Mouse (Mus musculus) left cerebral cortex, adult 18-20 months (tissue): Measurements from ENCODE around the gene Lce1a1. TPM values are rescaled to one million over a fixed set of nuclear protein-coding genes. Genes with fewer than 3 reads are reported as not detected.

ENCODE experiments used
- DNase-seq, 2 experiments: peaks; one replicate each; pipeline ENCODE4 v3.0.0; 2021 to 2022; ENCODE audit warnings: low spot score in 2 of 2, mixed read lengths in 1 of 2
- long read RNA-seq, 2 experiments: library from polyadenylated mRNA; stranded (forward); transcript quantifications; one replicate each; pipeline ENCODE4 v2.0.0; 2021
- total RNA-seq, 2 experiments: library from RNA; stranded (reverse); gene quantifications; 2 replicates each; pipeline ENCODE4 v1.2.3; 2021

Gene Lce1a1
- not detected for total RNA-seq
- long read RNA-seq, experiment 1, result 0 reads
- long read RNA-seq, experiment 2, result 0 reads

DNA sequence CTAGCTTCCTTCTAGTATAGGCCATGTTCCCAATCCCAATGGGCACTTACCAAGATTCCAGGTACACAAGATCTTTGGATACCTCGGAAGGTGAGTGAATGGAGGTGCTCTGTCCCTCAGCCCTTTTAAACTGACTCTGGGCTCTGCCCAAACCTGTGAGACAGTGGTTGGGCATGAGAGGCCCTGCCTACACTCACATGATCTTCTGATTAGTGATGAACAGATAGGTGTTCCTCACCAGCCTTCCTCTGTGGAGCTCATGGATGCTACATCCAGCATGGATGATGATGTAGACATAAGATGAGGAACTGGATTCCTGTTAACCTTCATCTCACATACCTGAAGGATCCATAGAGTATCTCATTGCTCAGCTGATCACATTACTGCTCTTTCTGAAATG, at the start of gene Lce1a1:
Gene Lce1a1, minus strand, starts transcription at position 101 of the 400 bp plus-strand sequence.
- DNase-seq, result no peak

DNA sequence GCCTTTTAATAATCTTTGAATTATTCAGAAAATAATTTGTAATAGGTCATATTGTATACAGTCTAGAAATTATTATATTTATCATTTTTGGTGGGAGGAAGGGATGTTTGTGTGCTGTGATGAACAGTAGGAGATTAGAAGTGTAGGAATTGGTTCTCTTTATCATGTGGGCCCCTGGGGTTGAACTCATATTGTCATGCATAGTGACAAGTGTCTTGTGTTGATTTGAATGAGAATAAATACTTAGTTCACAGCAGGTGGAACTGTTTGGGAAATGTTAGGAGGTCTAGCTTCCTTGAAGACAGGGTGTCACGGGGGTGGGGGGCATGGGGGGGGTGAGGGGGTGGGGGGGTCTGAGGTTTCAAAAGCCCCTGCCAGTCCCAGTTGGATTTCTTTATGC, 46.5 kb upstream of the Lce1a1 start:
- DNase-seq, result no peak

DNA sequence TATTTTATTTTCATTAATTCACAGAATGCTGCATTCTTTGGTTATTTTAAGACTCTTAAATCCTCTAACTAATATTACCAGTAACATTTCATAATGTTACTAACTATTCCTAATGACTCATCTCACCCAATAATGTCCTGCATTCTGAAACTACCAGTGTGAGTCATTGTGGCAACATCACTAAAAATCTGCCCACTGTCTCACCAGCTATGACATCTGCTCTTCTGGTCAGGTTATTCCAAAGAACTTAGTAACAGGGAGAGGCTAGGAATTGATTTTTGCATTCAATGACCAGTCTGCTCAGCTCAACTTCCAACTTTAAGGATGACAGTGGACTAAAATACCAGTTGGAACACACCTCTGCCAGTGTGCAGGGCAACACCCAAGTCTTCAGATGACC, 43.6 kb upstream of the Lce1a1 start:
- no peak for DNase-seq

DNA sequence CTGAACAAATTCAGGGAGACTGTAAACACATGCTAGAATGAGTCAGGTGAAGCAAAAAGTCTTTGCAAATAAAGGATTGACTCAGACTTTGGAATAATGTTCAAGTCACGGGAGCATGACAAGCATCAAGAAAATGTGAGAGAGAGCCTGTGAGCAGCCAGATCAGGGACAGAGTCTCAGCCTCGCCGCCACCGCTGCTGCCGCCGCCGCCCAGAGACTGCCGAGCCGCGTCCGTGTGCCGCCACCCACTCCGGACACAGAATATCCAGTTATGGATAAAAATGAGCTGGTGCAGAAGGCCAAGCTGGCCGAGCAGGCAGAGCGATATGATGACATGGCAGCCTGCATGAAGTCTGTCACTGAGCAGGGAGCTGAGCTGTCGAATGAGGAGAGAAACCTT, 41.0 kb upstream of the Lce1a1 start:
- DNase-seq, result peak in 1 of 2 experiments; percentile 5

DNA sequence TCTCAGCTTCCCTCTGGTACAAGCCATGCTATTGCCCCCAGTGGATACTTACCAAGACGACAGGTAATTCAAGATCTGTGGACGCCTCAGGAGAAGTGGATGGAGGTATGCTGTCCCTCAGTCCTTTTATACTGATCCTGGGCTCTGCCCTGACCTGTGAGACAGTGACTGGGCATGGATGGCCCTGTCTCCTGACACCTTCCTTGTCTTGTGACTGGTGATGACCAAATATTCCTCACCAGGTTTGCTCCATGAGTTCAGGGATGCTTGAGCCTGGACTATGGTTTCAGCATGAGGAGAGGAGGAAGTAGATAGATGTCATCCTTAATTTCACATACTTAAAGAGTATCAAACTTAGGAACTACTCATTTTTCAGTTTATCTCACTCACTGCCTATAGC, 39.0 kb upstream of the Lce1a1 start, which contains the start of gene Lce1d:
Gene Lce1d, minus strand, starts transcription at position 101 of the 400 bp plus-strand sequence.
- DNase-seq, result no peak

DNA sequence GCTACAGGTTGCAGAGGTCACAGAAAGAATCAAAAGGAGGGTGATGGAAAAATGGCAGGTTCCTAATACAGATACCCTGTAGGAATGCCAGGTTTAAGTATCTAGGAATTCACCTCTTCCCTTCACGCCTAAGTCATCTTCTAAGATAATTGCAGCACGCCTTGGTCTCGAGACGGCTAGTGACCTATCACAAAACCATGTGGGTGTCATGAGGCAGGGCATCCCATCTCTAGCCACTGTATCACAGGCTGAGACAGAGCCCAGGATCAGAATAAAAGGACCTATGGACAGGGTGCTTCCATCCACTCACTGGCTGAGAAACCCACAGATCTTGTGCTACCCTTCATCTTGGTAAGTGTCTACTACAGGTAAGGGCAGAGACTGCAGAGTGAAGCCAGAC, 30.8 kb upstream of the Lce1a1 start, which contains the start of gene Lce1c:
Gene Lce1c, plus strand, starts transcription at position 301 of the 400 bp plus-strand sequence.
- no peak for DNase-seq

DNA sequence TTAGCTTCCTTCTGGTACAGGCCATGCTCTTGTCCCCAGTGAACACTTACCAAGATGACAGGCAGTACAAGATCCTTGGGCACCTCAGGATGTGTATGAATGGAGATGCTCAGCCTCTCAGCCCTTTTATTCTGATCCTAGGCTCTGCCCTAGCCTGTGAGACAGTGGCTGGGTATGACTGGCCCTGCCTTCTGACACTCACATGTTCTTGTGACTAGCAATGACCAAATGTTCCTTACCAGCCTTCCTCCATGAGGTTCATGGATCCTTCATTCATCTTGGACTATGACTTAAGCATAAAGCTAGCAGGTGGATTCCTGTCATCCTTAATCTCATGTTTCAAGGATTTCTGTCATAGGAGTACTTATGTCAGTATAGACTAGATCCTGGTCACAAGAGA, 22.1 kb upstream of the Lce1a1 start, which contains the start of gene Lce1a2:
Gene Lce1a2, minus strand, starts transcription at position 101 of the 400 bp plus-strand sequence.
- no peak for DNase-seq

DNA sequence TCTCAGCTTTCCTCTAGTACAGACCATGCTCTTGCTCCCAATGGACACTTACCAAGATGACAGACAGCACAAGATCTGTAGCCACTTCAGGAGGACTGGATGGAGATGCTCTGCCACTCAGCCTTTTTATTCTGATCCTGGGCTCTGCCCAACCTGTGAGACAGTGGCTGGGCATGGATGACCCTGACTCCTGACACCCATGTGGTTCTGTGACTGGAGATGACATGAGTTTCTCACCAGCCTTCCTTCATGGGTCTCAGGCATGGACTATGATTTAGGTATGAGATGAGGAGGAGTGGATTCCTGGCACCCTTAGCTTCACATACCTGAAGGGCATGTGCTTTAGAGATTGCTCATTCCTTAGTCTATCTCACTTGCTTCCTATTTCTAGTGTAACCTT, 8.7 kb upstream of the Lce1a1 start, which contains the start of gene Lce1b:
Gene Lce1b, minus strand, starts transcription at position 101 of the 400 bp plus-strand sequence.
- DNase-seq, result no peak

DNA sequence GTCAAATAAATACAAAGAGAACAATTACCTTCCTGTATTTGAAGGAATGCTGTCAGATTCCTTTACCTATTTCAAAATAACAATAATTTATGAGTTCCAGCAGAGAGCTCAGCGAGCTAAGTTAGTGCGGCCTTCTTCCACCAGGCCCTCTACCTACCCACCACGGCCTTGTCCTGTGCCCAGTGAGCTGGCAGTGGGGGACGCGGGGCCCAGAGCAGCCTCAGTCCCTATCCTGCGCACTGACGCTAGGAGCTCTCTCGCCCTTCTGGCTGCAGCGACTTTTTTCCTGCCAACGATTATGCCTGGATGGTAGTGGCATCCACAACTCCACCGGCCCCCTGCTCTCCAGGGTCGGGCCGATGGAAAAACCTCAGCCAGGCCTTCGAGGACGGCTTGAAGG, 8.3 kb downstream of the Lce1a1 start:
- no peak for DNase-seq

DNA sequence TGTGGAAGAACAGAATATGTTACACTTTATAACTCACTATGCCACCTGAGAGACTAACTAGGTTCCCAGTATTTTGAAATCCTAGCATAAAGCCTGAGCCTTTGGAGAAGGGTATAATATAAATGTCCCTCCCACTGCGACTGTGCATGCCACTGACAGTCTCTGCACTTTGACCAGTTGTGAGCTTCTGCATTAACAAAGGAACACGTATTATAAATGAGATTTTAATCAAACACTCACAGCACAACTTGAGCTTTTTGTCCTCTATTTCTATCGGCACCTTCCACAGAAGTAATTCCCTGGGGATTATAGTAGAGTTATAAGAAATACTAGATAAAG, 9.5 kb downstream of the Lce1a1 start:
- DNase-seq, result no peak

DNA sequence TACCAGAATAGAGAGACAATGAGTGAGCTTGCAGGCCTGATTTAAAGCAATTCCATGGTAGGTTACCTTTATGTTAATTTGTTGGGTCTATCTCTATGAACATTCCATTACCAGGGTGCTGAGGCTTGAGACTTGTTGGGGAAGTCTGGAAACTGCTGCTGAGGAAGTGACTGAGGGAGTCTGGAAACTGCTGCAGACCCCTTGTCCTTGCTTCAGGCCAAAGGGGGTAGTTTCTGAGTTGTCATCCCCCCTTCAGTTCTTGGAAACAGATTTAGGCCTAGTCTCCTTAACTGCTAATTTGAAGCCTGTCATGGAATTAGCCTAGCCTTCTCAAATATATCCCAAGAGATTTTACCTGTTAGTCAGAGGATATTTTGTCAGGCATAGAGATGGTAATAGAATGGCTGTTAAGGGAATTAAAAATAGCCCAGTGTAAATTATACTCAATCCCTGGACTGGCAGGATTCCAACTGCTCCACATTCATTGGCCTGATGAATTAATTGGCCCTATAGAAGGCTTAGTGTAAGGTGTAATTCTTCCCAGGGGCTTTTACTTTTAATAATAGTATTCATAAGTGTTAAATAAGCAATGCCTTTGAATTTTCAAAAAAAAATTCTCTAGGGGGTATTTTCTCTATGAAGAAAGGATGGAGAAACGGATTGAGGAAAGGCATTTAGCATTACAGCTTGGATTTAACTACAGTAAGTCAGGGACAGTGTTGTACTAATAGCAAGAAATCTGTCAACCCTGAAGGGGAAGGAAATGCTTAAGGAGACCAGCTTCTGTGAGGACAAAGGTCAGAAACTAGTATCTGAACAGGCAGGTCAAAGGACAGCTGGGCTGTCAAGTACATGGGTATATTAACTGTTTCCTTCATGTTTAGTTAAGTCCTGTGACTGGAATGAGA, 10.1 kb downstream of the Lce1a1 start:
- no peak for DNase-seq

DNA sequence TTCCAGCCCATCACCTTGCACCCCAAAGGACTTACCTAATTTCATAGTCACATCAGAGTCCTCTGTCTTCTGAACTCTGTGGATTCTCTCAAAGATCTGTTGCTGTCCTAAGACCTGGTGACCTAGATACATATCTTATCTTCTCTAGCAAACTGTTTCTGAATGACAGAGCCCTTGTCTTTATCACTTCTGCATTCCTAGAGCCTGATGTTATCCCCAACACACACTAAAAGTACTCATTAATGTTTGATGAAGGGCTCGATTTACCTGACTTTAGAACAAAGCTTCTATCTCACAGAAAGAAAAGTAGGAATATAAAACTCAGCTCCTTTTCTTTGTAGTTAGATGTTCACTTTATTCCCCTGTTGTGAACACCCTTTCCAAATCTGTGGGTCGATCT, 26.5 kb downstream of the Lce1a1 start, which contains the start of gene Lce6a:
Gene Lce6a, minus strand, starts transcription at position 101 of the 400 bp plus-strand sequence.
- no peak for DNase-seq

DNA sequence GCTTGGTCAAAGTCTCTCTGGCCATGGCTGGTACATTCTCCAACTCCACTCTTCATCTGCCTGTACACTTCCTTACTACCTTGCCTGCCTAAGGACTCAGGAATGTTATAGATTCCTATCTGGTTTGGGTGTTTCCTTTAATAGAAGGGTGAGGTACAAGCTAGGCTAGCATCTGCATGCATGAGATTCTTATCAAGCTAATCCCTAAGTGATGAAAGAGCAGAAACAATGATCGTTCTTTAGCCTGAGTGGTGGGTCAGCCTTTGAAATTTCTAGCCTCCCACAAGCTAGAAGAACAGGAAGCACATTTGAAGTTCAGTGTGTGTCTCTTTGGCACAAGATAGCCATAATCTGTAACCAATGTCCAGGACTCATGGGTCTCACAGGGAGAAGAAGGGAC, 38.3 kb downstream of the Lce1a1 start:
- no peak for DNase-seq

DNA sequence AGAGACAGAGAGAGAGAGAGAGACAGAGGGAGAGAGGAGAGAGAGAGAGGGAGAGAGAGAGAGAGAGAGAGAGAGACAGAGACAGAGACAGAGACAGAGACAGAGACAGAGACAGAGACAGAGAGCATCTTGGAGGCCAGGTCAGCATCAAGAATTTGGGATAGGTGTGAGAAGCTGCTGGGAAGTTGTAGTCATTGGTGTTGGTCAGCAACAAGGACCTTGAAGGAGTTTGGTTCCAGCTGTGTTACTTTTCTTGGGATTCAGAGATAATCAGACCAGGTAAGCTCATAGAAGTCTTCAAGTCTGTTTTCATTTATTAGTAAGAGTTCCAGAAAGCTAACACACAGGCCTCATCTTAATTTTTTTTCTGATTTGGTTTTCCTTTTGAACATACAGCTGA, 40.7 kb downstream of the Lce1a1 start, which contains the start of gene 2210017I01Rik:
Gene 2210017I01Rik, minus strand, starts transcription at position 101 of the 400 bp plus-strand sequence.
- DNase-seq, result no peak

DNA sequence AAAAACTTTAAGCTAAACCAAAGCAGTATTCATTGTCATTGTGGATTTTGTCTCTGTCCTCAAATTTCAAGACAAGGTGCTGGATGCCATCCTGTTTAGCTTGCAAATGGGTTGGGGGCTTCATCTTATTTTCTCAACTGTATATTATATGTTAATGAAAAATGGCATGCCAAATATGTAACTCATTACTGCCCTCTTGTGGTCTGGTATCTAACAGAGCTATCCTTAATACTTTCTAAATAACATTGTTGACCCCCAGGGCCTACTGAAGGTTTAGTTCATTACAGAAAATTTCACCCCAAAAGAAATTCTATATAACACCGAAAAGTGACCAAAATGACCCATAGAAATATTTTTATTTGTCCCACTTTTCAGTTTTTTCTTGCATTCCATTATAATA, 45.9 kb downstream of the Lce1a1 start:
- no peak for DNase-seq

DNA sequence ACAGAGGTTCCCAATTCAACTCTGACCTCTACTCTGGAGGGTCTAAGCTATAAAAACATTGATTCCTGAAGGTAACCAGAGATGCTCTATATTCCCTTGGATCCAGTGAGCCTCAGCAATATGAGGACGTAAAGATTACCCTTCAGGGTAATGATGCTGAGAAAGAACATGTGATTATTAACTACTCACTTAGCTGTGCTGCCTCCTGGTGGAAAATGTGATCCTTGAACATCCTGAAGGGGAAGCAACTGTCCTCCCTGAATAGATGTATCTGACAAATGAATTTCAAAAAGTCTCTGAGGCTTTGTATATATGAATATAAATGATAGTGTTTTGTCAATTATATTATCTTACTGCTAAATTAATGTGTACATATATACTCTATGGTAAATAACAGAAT, 47.7 kb downstream of the Lce1a1 start:
- no peak for DNase-seq

DNA sequence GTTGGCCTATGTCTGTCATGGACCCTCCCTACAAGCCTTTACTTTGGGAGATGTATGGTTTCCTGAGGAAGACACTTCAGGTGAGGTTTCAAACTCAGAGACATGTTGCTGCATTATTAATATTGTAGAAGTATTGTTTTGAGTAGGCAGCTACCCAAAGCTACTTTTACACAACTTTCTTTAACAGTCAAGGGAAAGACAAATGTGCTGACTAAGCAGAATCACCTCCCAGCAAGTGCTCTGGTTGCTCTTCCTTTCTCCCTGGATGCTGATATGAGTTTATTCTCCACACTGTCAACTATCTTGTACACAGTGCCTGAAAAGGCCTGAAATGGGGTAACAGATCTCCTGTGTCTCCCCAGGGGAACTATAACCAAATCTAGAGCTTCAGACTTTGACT, 48.1 kb downstream of the Lce1a1 start:
- no peak for DNase-seq

DNA sequence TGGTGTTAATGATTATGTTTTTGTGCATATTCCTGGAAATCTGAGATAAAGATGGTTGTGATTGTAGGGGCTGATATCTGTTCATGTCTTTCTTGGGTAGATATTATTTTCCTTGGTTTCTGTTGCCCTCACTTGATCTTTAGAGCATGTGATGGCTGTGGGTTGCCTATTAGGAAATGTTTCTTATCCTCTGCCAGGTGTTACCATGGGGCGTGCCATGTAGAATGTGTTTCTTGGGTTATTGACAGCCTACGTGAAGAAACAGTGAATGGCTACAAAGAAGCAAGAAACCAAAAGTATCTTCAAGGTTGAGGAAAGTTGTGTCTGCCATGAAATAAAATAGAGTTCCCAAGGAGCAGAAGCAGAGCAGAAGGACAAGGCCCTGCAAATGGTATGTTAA, 49.7 kb downstream of the Lce1a1 start:
- DNase-seq, result no peak
